Mouse (Mus musculus): ENCODE results near the gene Tcf7l2.

GRCm38 (mm10) chr19:55767579-55767978 is 26.0 kb downstream of the Tcf7l2 start:
- TF ChIP-seq CTCF (IDR thresholded peaks at IDR 0.05; ENCODE audit: low read depth, low read length) (no peak), POLR2A (IDR thresholded peaks at IDR 0.05; ENCODE audit: borderline replicate concordance, low read depth, low read length) (no peak)
